In the genomic region with DNA sequence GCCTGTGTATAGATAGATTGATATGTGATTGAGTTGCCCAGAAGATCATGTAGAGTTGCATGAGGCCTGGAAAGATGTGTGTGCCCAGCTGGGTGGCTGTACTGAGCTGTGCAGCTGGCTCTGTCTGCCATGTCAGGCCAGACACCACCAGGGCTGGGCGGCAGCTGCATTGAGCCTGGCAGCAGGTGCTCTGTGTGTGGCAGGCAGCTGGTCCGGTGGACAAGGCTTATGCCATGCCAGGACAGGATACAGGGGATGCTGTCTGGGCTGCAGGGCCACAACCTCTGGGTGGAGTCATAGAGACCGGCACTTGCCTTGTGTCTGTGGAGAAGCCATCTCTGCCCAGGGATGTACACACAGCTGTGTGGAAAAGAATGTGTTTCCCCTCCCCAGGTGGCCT, we compare ENCODE assay signal across 32 mouse cellular contexts. TPM values are rescaled to one million over a fixed set of nuclear protein-coding genes. Genes with fewer than 3 reads are reported as not detected.
DNase-seq lines count a peak whose midpoint lies in the region; ATAC-seq and TF ChIP-seq lines count a peak whose summit lies in the region.
"Had no signal": no experiment of that assay in that cellular context is flagged by ENCODE, and none has a peak within 500 bp of the region (broad histone marks: within the 10 kb centered on the region; RNA-seq: fewer than 3 reads in every experiment).

No protein-coding gene starts in this region.

- TF ChIP-seq POLR2A in limb, embryonic 14.5 days (IDR thresholded peaks at IDR 0.05; ENCODE audit: borderline replicate concordance, extremely low read depth, insufficient read depth, insufficient read length): no peak

- H3K27me3 ChIP-seq in limb, embryonic 14.5 days (ENCODE audit: control insufficient read depth, insufficient read depth, low read length): no peaks in the 10 kb centered on the region
- peaks cover 18% of the 10 kb centered on the region for H3K27me3 ChIP-seq in limb, embryonic 10.5 days (ENCODE audit: low read depth, poor library complexity, severe bottlenecking)
- H3K27me3 ChIP-seq in stomach, postnatal 0 days (ENCODE audit: control insufficient read depth, insufficient read depth, low read length): no peaks in the 10 kb centered on the region
- H3K27me3 ChIP-seq in heart, embryonic 11.5 days (ENCODE audit: control insufficient read depth, insufficient read depth, low read length): no peaks in the 10 kb centered on the region
- H3K27me3 ChIP-seq: heart, embryonic 15.5 days; limb, embryonic 15.5 days had no signal

- WGBS in limb, embryonic 14.5 days: 74% methylated on average over 3 of the region's 3 CpGs
- WGBS in limb, embryonic 10.5 days: 87% methylated on average over 3 of the region's 3 CpGs
- WGBS in stomach, postnatal 0 days: 74% methylated on average over 3 of the region's 3 CpGs
- 83% methylated on average over 3 of the region's 3 CpGs for WGBS in heart, embryonic 11.5 days (ENCODE audit: insufficient replicate concordance)

- no peak overlapping the region for H3K4me3 ChIP-seq in limb, embryonic 14.5 days (replicated peaks; ENCODE audit: low read length)
- no peak overlapping the region for H3K4me3 ChIP-seq in limb, embryonic 10.5 days
- H3K4me3 ChIP-seq in stomach, postnatal 0 days (ENCODE audit: low read depth, low read length): no peak overlapping the region
- no peak overlapping the region for H3K4me3 ChIP-seq in heart, embryonic 11.5 days (ENCODE audit: low read depth, low read length)
- H3K4me3 ChIP-seq: heart, embryonic 15.5 days; limb, embryonic 15.5 days; liver, embryonic 13.5 days had no signal

- no peak overlapping the region for H3K4me2 ChIP-seq in limb, embryonic 14.5 days (replicated peaks; ENCODE audit: low read depth, low read length, severe bottlenecking)
- H3K4me2 ChIP-seq in stomach, postnatal 0 days (replicated peaks; ENCODE audit: low read depth): no peak overlapping the region
- no peak overlapping the region for H3K4me2 ChIP-seq in heart, embryonic 11.5 days
- H3K4me2 ChIP-seq: heart, embryonic 15.5 days; limb, embryonic 15.5 days; liver, embryonic 13.5 days had no signal

- no peak overlapping the region for H3K9ac ChIP-seq in limb, embryonic 14.5 days (ENCODE audit: low read depth, low read length, severe bottlenecking)
- no peak overlapping the region for H3K9ac ChIP-seq in stomach, postnatal 0 days (ENCODE audit: low read length)
- no peak overlapping the region for H3K9ac ChIP-seq in heart, embryonic 11.5 days (ENCODE audit: low read depth, low read length)
- H3K9ac ChIP-seq: forebrain, postnatal 0 days; heart, embryonic 15.5 days; limb, embryonic 15.5 days; liver, embryonic 13.5 days had no signal

- H3K27ac ChIP-seq in limb, embryonic 14.5 days (replicated peaks; ENCODE audit: low read depth, low read length): no peak overlapping the region
- H3K27ac ChIP-seq in limb, embryonic 10.5 days: no peak overlapping the region
- no peak overlapping the region for H3K27ac ChIP-seq in stomach, postnatal 0 days (replicated peaks)
- no peak overlapping the region for H3K27ac ChIP-seq in heart, embryonic 11.5 days (ENCODE audit: low read depth, low read length)
- H3K27ac ChIP-seq: heart, embryonic 15.5 days; limb, embryonic 15.5 days; liver, embryonic 13.5 days had no signal

- peak; percentile 31 for DNase-seq in gastrocnemius, postnatal 10 days
- no peak for DNase-seq in gastrocnemius, adult 8-10 months (ENCODE audit: low spot score in 2 of 2)
- DNase-seq in limb, embryonic 14.5 days (ENCODE audit: low spot score): no peak
- DNase-seq in limb, embryonic 10.5 days (ENCODE audit: low spot score): no peak
- DNase-seq in MN1 (ENCODE audit: low spot score): peak; percentile 84
- no peak for DNase-seq in stomach, postnatal 0 days (ENCODE audit: low spot score)
- DNase-seq: adrenal gland, adult 8-10 months; cerebellum, adult 8-10 months; cerebellum, postnatal 25 days; forebrain, postnatal 0 days; kidney, adult 8-10 months; kidney, postnatal 10 days; liver, embryonic 13.5 days; lung, adult 18-20 months; thymus, postnatal 4 days had no signal

- H3K4me1 ChIP-seq in limb, embryonic 14.5 days (ENCODE audit: control insufficient read depth, insufficient read depth, low read length): no peaks in the 10 kb centered on the region
- H3K4me1 ChIP-seq in limb, embryonic 10.5 days: no peaks in the 10 kb centered on the region
- H3K4me1 ChIP-seq in stomach, postnatal 0 days (replicated peaks; ENCODE audit: control insufficient read depth, insufficient read depth): no peaks in the 10 kb centered on the region
- H3K4me1 ChIP-seq in heart, embryonic 11.5 days (ENCODE audit: control insufficient read depth, insufficient read depth, low read length): no peaks in the 10 kb centered on the region
- H3K4me1 ChIP-seq: liver, embryonic 13.5 days had no signal

- no peak for TF ChIP-seq EP300 in stomach, postnatal 0 days (optimal IDR thresholded peaks at IDR 0.05)

- no peaks in the 10 kb centered on the region for H3K36me3 ChIP-seq in limb, embryonic 14.5 days (ENCODE audit: control insufficient read depth, insufficient read depth, low read length)
- H3K36me3 ChIP-seq in limb, embryonic 10.5 days: no peaks in the 10 kb centered on the region
- no peaks in the 10 kb centered on the region for H3K36me3 ChIP-seq in stomach, postnatal 0 days (ENCODE audit: control insufficient read depth, insufficient read depth, low read length)
- H3K36me3 ChIP-seq in heart, embryonic 11.5 days (ENCODE audit: control insufficient read depth, insufficient read depth, low read length): no peaks in the 10 kb centered on the region
- H3K36me3 ChIP-seq: heart, embryonic 15.5 days; liver, embryonic 13.5 days had no signal

- ATAC-seq in limb, embryonic 14.5 days (ENCODE audit: low FRiP score, low read depth): peak; percentile 57
- ATAC-seq in stomach, postnatal 0 days (ENCODE audit: low FRiP score, low TSS enrichment): 0 out of 2 replicates have a peak, but pooled peaks have one; percentile 7
- no peak for ATAC-seq in heart, embryonic 11.5 days (replicated peaks; ENCODE audit: insufficient number of reproducible peaks, low FRiP score, low TSS enrichment)
- ATAC-seq: forebrain, postnatal 0 days; intestine, embryonic 16.5 days; lung, postnatal 0 days had no signal

- TF ChIP-seq CTCF in stomach, postnatal 0 days (IDR thresholded peaks at IDR 0.05; ENCODE audit: low read depth): no peak

- H3K9me3 ChIP-seq in limb, embryonic 14.5 days (ENCODE audit: control insufficient read depth, low read length): no peaks in the 10 kb centered on the region; the same call in 1 of the 2 replicates
- no peaks in the 10 kb centered on the region for H3K9me3 ChIP-seq in limb, embryonic 10.5 days (replicated peaks)
- no peaks in the 10 kb centered on the region for H3K9me3 ChIP-seq in stomach, postnatal 0 days (ENCODE audit: control insufficient read depth, low read length)
- no peaks in the 10 kb centered on the region for H3K9me3 ChIP-seq in heart, embryonic 11.5 days (replicated peaks; ENCODE audit: control insufficient read depth, low read length)
- H3K9me3 ChIP-seq: heart, embryonic 15.5 days; limb, embryonic 15.5 days; liver, embryonic 13.5 days had no signal

RNA-seq across cellular contexts. Expression of gene Wnt9a, which starts 16.3 kb away (rescaled TPM):
- 10 to 100 TPM; 11.1 to 11.8 TPM for total RNA-seq in gastrocnemius, postnatal 10 days (2021)
- total RNA-seq in gastrocnemius, adult 8-10 months (2022): 10 to 100 TPM in 1 of 4 experiments, 1 to 10 TPM in 3; 8.9 to 13.2 (median 9.5) TPM
- 11.8 and 15.0 TPM in 2 replicates for polyA plus RNA-seq in limb, embryonic 14.5 days (2012; rRNA removed)
- 6.2 and 6.8 TPM in 2 replicates for polyA plus RNA-seq in limb, embryonic 14.5 days (2014; fragmentation: Nextera tagmentation; extraction: Ambion mirVana)
- polyA plus RNA-seq in limb, embryonic 10.5 days (2016; fragmentation: Nextera tagmentation; extraction: Ambion mirVana): 1.2 and 1.8 TPM in 2 replicates
- 2.3 and 2.8 TPM in 2 replicates for polyA plus RNA-seq in stomach, postnatal 0 days (2015; fragmentation: Nextera tagmentation; extraction: Ambion mirVana)
- 1.3 and 1.6 TPM in 2 replicates for polyA plus RNA-seq in heart, embryonic 11.5 days (2014; fragmentation: Nextera tagmentation; extraction: Ambion mirVana)

RNA-seq across cellular contexts. Expression of gene Wnt3a, which starts 32.4 kb away (rescaled TPM):
- total RNA-seq in gastrocnemius, postnatal 10 days (2021): not detected
- not detected for total RNA-seq in gastrocnemius, adult 8-10 months (2022)
- polyA plus RNA-seq in limb, embryonic 14.5 days (2012; rRNA removed): 1.2 TPM in 2 replicates
- polyA plus RNA-seq in limb, embryonic 14.5 days (2014; fragmentation: Nextera tagmentation; extraction: Ambion mirVana): 1.3 and 1.7 TPM in 2 replicates
- 0.14 and 0.53 TPM in 2 replicates for polyA plus RNA-seq in limb, embryonic 10.5 days (2016; fragmentation: Nextera tagmentation; extraction: Ambion mirVana)
- 2.0 and 2.5 TPM in 2 replicates for polyA plus RNA-seq in stomach, postnatal 0 days (2015; fragmentation: Nextera tagmentation; extraction: Ambion mirVana)
- not detected in 2 replicates for polyA plus RNA-seq in heart, embryonic 11.5 days (2014; fragmentation: Nextera tagmentation; extraction: Ambion mirVana)
- total RNA-seq: adrenal gland, adult 8-10 months; adrenal gland, postnatal 4 days; heart, adult 8-10 months; heart, postnatal 25 days; layer of hippocampus, postnatal 10 days; left cerebral cortex, adult 8-10 months; left cerebral cortex, postnatal 36 days had no signal
- polyA plus RNA-seq: heart, embryonic 15.5 days; intestine, embryonic 16.5 days; liver, embryonic 13.5 days had no signal

RNA-seq across cellular contexts. Expression of gene Prss38, which starts 52.5 kb away (rescaled TPM):
- total RNA-seq in gastrocnemius, postnatal 10 days (2021): not detected
- not detected for total RNA-seq in gastrocnemius, adult 8-10 months (2022)
- polyA plus RNA-seq in limb, embryonic 14.5 days (2012; rRNA removed): 0.13 and 0.33 TPM in 2 replicates
- not detected in 2 replicates for polyA plus RNA-seq in limb, embryonic 14.5 days (2014; fragmentation: Nextera tagmentation; extraction: Ambion mirVana)
- not detected in 2 replicates for polyA plus RNA-seq in limb, embryonic 10.5 days (2016; fragmentation: Nextera tagmentation; extraction: Ambion mirVana)
- polyA plus RNA-seq in stomach, postnatal 0 days (2015; fragmentation: Nextera tagmentation; extraction: Ambion mirVana): 0.07 TPM in 1 of 2 replicates, not detected in the other
- not detected in 2 replicates for polyA plus RNA-seq in heart, embryonic 11.5 days (2014; fragmentation: Nextera tagmentation; extraction: Ambion mirVana)
- total RNA-seq: adrenal gland, adult 8-10 months; adrenal gland, postnatal 4 days; forebrain, postnatal 0 days; heart, adult 8-10 months; heart, postnatal 25 days; layer of hippocampus, postnatal 10 days; left cerebral cortex, adult 8-10 months; left cerebral cortex, postnatal 36 days had no signal
- polyA plus RNA-seq: embryonic facial prominence, embryonic 11.5 days; forebrain, embryonic 11.5 days; gonadal fat pad, adult 2 months; heart, embryonic 15.5 days; hindbrain, embryonic 11.5 days; intestine, embryonic 16.5 days; liver, embryonic 13.5 days; lung, postnatal 0 days; neural tube, embryonic 14.5 days; thymus, postnatal 0 days had no signal

Comparison
In these comparisons a context has a peak if more than half of its experiments do, and no peak if none do; other contexts are left out.
1. DNase-seq: peak in gastrocnemius, postnatal 10 days (single experiment) and MN1 (single experiment); none in gastrocnemius, adult 8-10 months (0 of 2), limb, embryonic 14.5 days (single experiment), limb, embryonic 10.5 days (single experiment) and stomach, postnatal 0 days (single experiment).